Mouse (Mus musculus): ENCODE data around the gene Nyap1.
A peak's percentile ranks its signal among the peaks of the same experiment; 100 is the strongest.

Nyap1 gene

GRCm38 (mm10) chr5:137690531-137690930 lies 50.9 kb downstream of the Nyap1 start:
- DNase-seq, result no peak

DNA sequence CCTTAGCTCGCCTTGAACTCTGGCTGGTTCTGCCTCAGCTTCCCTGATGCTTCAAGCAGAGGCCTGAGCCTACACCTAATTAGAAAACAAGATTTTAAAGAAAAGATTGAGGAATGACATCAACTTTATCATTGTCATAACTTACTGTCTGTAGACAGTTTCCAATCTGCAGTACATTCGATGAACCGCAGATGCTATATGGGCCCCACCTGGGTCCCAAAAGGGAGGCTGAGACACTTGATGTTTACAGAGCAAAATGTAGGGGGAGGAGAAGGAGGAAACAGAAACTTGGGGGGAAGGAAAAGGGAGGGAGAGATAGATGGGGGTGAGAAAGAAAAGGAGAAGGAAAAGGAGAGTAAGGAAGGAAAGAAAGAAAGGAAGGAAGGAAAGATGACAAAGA lies 51.4 kb downstream of the Nyap1 start:
- DNase-seq, result no peak

- peak; percentile 93 for DNase-seq
Observed at GRCm38 (mm10) chr5:137686127-137686790, 55.1 kb downstream of the Nyap1 start.

DNA sequence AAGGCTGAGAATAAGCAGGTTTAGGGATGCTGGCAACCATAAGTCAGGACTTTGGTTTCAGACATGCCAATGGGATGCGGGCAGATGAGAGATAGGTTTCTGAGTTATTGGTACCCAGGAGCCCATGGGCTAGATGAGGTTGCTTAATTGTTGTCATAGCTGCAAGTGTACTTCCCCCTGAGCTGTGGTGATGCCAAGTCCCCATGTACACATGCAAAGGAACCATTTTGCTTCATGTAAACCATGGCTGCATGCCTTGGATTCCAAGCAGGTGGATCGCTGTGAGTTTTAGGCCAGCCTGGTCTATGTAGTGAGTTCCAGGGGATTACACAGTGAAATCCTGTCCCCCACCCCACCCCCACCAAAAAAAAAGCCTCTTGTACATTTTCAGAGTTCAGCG lies 55.8 kb downstream of the Nyap1 start:
- no peak for DNase-seq

GRCm38 (mm10) chr5:137684294-137685123 lies 56.9 kb downstream of the Nyap1 start, which contains the start of gene Agfg2:
TSS of gene Agfg2 (minus strand) at chr5:137684726.
- DNase-seq, result peak; percentile 100

DNA sequence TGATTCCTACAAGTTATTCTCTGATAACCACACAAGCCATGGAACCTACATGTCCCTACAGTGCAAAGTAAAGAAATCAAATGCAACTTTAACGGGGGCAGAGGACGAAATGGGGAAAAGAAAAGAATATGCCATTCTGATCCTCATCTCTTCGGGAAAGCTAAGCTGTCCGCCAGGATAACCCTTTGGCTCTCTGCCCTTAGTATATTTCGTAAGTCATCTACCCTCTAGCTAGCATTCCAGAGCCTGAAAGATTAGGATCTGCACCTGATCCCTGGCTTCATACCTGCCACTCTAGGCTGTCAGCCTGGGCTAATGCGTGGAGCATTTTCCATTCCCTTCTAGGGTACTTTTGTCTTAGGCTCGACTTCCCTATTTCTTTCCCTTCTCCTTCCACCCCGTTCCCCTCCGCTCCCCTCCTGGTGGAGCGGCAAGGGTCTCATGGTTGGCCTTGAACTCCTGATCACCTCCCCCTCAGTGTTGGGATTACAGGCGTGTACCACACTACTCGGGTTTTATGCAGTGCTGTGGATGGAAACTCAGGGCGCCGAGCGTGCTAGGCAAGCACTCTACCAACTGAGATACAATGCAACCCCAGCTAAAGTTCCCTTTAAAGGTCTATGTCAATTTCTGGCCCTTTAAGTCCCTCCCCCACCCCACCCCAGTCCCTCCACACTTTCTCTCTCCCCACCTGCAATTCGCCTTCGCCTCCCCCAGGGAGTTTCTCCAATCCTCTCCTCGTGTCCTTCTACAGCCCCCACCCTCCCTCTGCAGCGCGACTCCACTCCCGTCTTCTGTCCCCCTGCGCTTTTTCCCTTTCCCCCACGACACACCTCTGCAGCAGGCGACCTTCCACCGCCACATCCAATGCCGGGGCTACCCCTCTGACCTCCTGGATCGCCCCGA lies 57.8 kb downstream of the Nyap1 start:
- peak; percentile 55 for DNase-seq

- no peak for DNase-seq
Observed at GRCm38 (mm10) chr5:137682526-137682925, 58.9 kb downstream of the Nyap1 start.

Measured in liver (tissue).